Mouse (Mus musculus) CH12.LX (cell line): Measurements from ENCODE around the gene Nrxn3.

Experiments used
- CTCF ChIP-seq, 2 experiments: IDR thresholded peaks in 1 of 2; conservative IDR thresholded peaks in 1 of 2; 2 replicates each; pipeline ENCODE4 v1.5.1; 2011 to 2012; ENCODE audit warnings: low read depth in 2 of 2, low read length in 2 of 2, improper control_type of control experiment in 1 of 2, inconsistent platforms in 1 of 2, mild to moderate bottlenecking in 1 of 2, moderate library complexity in 1 of 2
- E2F4 ChIP-seq: IDR thresholded peaks from 2 replicates; pipeline ENCODE4 v1.6.1; 2011; ENCODE audit warnings: low read depth, low read length, improper control_type of control experiment; ENCODE audit not compliant: insufficient replicate concordance
- ELF1 ChIP-seq: IDR thresholded peaks from 2 replicates; pipeline ENCODE4 v1.6.1; 2014; ENCODE audit warnings: low read depth, mild to moderate bottlenecking, inconsistent platforms, low read length, improper control_type of control experiment
- EP300 ChIP-seq: IDR thresholded peaks from 2 replicates; pipeline ENCODE4 v1.6.1; 2011; ENCODE audit warnings: low read length, improper control_type of control experiment
- HCFC1 ChIP-seq: IDR thresholded peaks from 2 replicates; pipeline ENCODE4 v1.6.1; 2012; ENCODE audit warnings: low read depth, mild to moderate bottlenecking, inconsistent platforms, low read length, improper control_type of control experiment
- KAT2A ChIP-seq: IDR thresholded peaks from 2 replicates; pipeline ENCODE4 v1.6.1; 2012; ENCODE audit warnings: low read length, improper control_type of control experiment, inconsistent platforms; ENCODE audit not compliant: insufficient replicate concordance
- MAFK ChIP-seq: IDR thresholded peaks from 2 replicates; pipeline ENCODE4 v1.6.1; 2011; ENCODE audit warnings: low read length, improper control_type of control experiment; ENCODE audit not compliant: insufficient replicate concordance
- MAZ ChIP-seq: IDR thresholded peaks from 2 replicates; pipeline ENCODE4 v1.6.1; 2012; ENCODE audit warnings: low read depth, mild to moderate bottlenecking, inconsistent platforms, low read length, improper control_type of control experiment, moderate library complexity
- NELFE ChIP-seq: IDR thresholded peaks from 2 replicates; pipeline ENCODE4 v1.6.1; 2011; ENCODE audit warnings: low read depth, low read length, improper control_type of control experiment
- RAD21 ChIP-seq: IDR thresholded peaks from 2 replicates; pipeline ENCODE4 v1.6.1; 2011; ENCODE audit warnings: low read depth, mild to moderate bottlenecking, low read length, improper control_type of control experiment, moderate library complexity
- TCF12 ChIP-seq: IDR thresholded peaks from 2 replicates; pipeline ENCODE4 v1.6.1; 2014; ENCODE audit warnings: low read depth, mild to moderate bottlenecking, inconsistent platforms, low read length, improper control_type of control experiment
- ZC3H11A ChIP-seq: IDR thresholded peaks from 2 replicates; pipeline ENCODE4 v1.6.1; 2012; ENCODE audit warnings: low read depth, mild to moderate bottlenecking, inconsistent platforms, low read length, improper control_type of control experiment
- ZNF384 ChIP-seq: IDR thresholded peaks from 2 replicates; pipeline ENCODE4 v1.6.1; 2012; ENCODE audit warnings: low read depth, low read length, improper control_type of control experiment, inconsistent platforms

GRCm38 (mm10) chr12:89436519-89436918 lies 713.8 kb downstream of the Nrxn3 start:
- TF ChIP-seq ELF1 (no peak), MAFK (no peak), MAZ (no peak), RAD21 (no peak), TCF12 (no peak), EP300 (no peak), CTCF (conservative IDR thresholded peaks at IDR 0.05 in 1 of 2, IDR thresholded peaks at IDR 0.05 in 1 of 2; ENCODE audit: low read depth in 2 of 2, low read length in 2 of 2) (no peak), ZC3H11A (no peak), E2F4 (no peak), ZNF384 (no peak), KAT2A (no peak), HCFC1 (no peak), NELFE (no peak)
